Comparison of ENCODE assay signal across 8 mouse cellular contexts in genomic region chr6:55452381-55452780, GRCm38 (mm10). TPM values are rescaled to one million over a fixed set of nuclear protein-coding genes. Genes with fewer than 3 reads are reported as not detected.
DNase-seq lines count a peak whose midpoint lies in the region; ATAC-seq lines count a peak whose summit lies in the region.

No protein-coding gene starts in this region.

- WGBS in heart, embryonic 10.5 days, result 1% methylated on average over 24 of the region's 24 CpGs
- 4% methylated on average over 24 of the region's 24 CpGs for WGBS in heart, embryonic 15.5 days
- 2% methylated on average over 24 of the region's 24 CpGs for WGBS in liver, embryonic 15.5 days (ENCODE audit: insufficient replicate concordance)

- peaks cover 100% of the 10 kb centered on the region for H3K27me3 ChIP-seq in heart, embryonic 10.5 days (ENCODE audit: insufficient read depth, poor library complexity, severe bottlenecking)
- H3K27me3 ChIP-seq in heart, embryonic 15.5 days, result peaks cover 85% of the 10 kb centered on the region
- H3K27me3 ChIP-seq in liver, embryonic 15.5 days, result peaks cover 66% of the 10 kb centered on the region

- H3K9me3 ChIP-seq in heart, embryonic 10.5 days, result no peaks in the 10 kb centered on the region
- H3K9me3 ChIP-seq in heart, embryonic 15.5 days (replicated peaks), result no peaks in the 10 kb centered on the region
- no peaks in the 10 kb centered on the region for H3K9me3 ChIP-seq in liver, embryonic 15.5 days (replicated peaks)

- peak overlapping the region; percentile 83 for H3K4me2 ChIP-seq in heart, embryonic 15.5 days
- 0 out of 2 replicates have a peak overlapping the region, but pooled peaks have one; percentile 18 for H3K4me2 ChIP-seq in liver, embryonic 15.5 days

- H3K27ac ChIP-seq in heart, embryonic 10.5 days, result no peak overlapping the region
- H3K27ac ChIP-seq in heart, embryonic 15.5 days, result no peak overlapping the region
- no peak overlapping the region for H3K27ac ChIP-seq in liver, embryonic 15.5 days (replicated peaks)

- 0 out of 2 replicates have a peak, but pooled peaks have one; percentile 15 for ATAC-seq in heart, embryonic 15.5 days (replicated peaks; ENCODE audit: insufficient number of reproducible peaks, insufficient read depth, low FRiP score, low read depth)
- no peak for ATAC-seq in liver, embryonic 15.5 days (ENCODE audit: insufficient read depth)
- no peak for ATAC-seq in erythroblast, adult 5-6 weeks (replicated peaks; ENCODE audit: low FRiP score, poor library complexity, severe bottlenecking)

- H3K36me3 ChIP-seq in heart, embryonic 10.5 days, result no peaks in the 10 kb centered on the region
- no peaks in the 10 kb centered on the region for H3K36me3 ChIP-seq in heart, embryonic 15.5 days
- no peaks in the 10 kb centered on the region for H3K36me3 ChIP-seq in liver, embryonic 15.5 days (replicated peaks)

- intact Hi-C loops in heart, postnatal 10 days (cut with DNase I), result loop anchor here (5.0 kb wide), 1 partner anchor 60 kb away; no protein-coding TSS in a partner anchor

- H3K4me3 ChIP-seq in heart, embryonic 10.5 days, result peak overlapping the region; percentile 69
- peak overlapping the region; percentile 52 for H3K4me3 ChIP-seq in heart, embryonic 15.5 days
- 0 out of 2 replicates have a peak overlapping the region, but pooled peaks have one; percentile 10 for H3K4me3 ChIP-seq in liver, embryonic 15.5 days (replicated peaks)

- DNase-seq in heart, embryonic 10.5 days (ENCODE audit: low spot score), result no peak
- no peak for DNase-seq in heart, postnatal 10 days
- peak; percentile 66 for DNase-seq in R1 (ENCODE audit: low read depth, low spot score)
- DNase-seq in cerebellum, adult 11 months, result no peak
- no peak for DNase-seq in adipocyte (ENCODE audit: low spot score)

- peaks cover 16% of the 10 kb centered on the region for H3K4me1 ChIP-seq in heart, embryonic 10.5 days
- H3K4me1 ChIP-seq in heart, embryonic 15.5 days (replicated peaks), result peaks cover 19% of the 10 kb centered on the region
- H3K4me1 ChIP-seq in liver, embryonic 15.5 days (replicated peaks), result no peaks in the 10 kb centered on the region

- peak overlapping the region; percentile 33; the same call in 1 of the 2 replicates for H3K9ac ChIP-seq in heart, embryonic 15.5 days
- H3K9ac ChIP-seq in liver, embryonic 15.5 days, result no peak overlapping the region

RNA-seq across cellular contexts. Expression of gene Adcyap1r1, which starts 0.6 kb away (rescaled TPM):
- 1.3 and 1.8 TPM in 2 replicates for polyA plus RNA-seq in heart, embryonic 10.5 days (2016; fragmentation: Nextera tagmentation; extraction: Ambion mirVana)
- total RNA-seq in heart, postnatal 10 days (2021), result 1 to 10 TPM; 7.7 to 8.3 TPM
- 2.6 and 4.2 TPM in 2 replicates for polyA plus RNA-seq in heart, embryonic 15.5 days (2015; fragmentation: Nextera tagmentation; extraction: Ambion mirVana)
- polyA plus RNA-seq in liver, embryonic 15.5 days (2015; fragmentation: Nextera tagmentation; extraction: Ambion mirVana), result 0.10 and 0.24 TPM in 2 replicates
- 0.19 TPM in 1 of 2 replicates, not detected in the other for total RNA-seq in erythroblast, adult 5-6 weeks (2015; ENCODE audit: low replicate concordance)
- 0.09 TPM in 1 of 2 replicates, not detected in the other for total RNA-seq in erythroblast, adult 5-6 weeks (2017; ENCODE audit: low replicate concordance)

Comparison
In these comparisons a context has a peak if more than half of its experiments do, and no peak if none do; other contexts are left out.
1. H3K4me3 ChIP-seq: peak in every context shown above with its lines; median percentile 69 in heart, embryonic 10.5 days; 52 in heart, embryonic 15.5 days; 10 in liver, embryonic 15.5 days.